Mouse (Mus musculus) lung, adult 2 months (tissue): ENCODE data around the gene Snx29.

ENCODE experiments used
- CTCF ChIP-seq: fragments of 200-500 bp; IDR thresholded peaks from 2 replicates; pipeline ENCODE4 v1.5.1; 2011; ENCODE audit warnings: mild to moderate bottlenecking, low read length, control low read depth; ENCODE audit not compliant: insufficient read depth
- POLR2A ChIP-seq: fragments of 200-500 bp; IDR thresholded peaks from 2 replicates; pipeline ENCODE4 v1.6.1; 2011; ENCODE audit warnings: low read depth, mild to moderate bottlenecking, control low read depth, low read length, borderline replicate concordance; ENCODE audit errors: extremely low read depth

DNA sequence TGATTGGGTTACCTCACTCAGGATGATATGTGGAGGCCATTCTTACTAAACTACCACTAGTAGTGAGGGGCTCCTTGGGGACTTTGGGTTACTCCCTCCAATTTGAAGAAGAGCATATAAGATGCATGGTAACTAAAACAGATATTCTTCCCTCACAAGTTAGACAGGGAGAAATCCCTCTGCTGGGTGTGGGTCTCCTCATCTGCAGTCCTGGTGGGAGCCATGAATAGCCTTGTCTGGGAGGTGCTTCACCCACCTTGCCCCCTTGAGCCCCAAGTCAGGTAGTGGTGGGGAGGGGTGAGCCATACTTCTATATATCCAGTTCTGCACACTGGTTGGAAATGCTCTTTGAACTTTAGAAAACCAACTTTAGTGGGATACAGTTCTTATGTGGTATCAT lies 218.3 kb downstream of the Snx29 start:
- no peak for TF ChIP-seq POLR2A
- TF ChIP-seq CTCF, result no peak
